Mouse (Mus musculus) lung, postnatal 0 days (tissue): Measurements from ENCODE around the gene Fhdc1. TPM values are rescaled to one million over a fixed set of nuclear protein-coding genes. Genes with fewer than 3 reads are reported as not detected.
A peak's percentile ranks its signal among the peaks of the same experiment; 100 is the strongest.

ENCODE experiments used
- ATAC-seq: fragments of 200-750 bp; cut with Nextera tagmentation; 2 replicates; pipeline ENCODE4 v1.8.0; 2017; ENCODE audit warnings: moderate library complexity
- DNase-seq: peaks from one replicate; pipeline ENCODE4 v3.0.0-alpha.2; 2016; ENCODE audit warnings: low spot score
- H3K27ac ChIP-seq: fragments of 300-500 bp; sonication (generic); 2 replicates; pipeline ENCODE4 v1.5.1; 2014; ENCODE audit warnings: antibody characterized with exemption, mild to moderate bottlenecking, low read length, mixed read lengths
- H3K27me3 ChIP-seq: fragments of 300-500 bp; sonication (generic); replicated peaks from 2 replicates; pipeline ENCODE4 v1.6.1; 2014; ENCODE audit warnings: low read length, mixed read lengths; ENCODE audit not compliant: insufficient read depth
- H3K36me3 ChIP-seq: fragments of 300-500 bp; sonication (generic); 2 replicates; pipeline ENCODE4 v1.6.1; 2014; ENCODE audit warnings: low read length, mixed read lengths; ENCODE audit not compliant: insufficient read depth
- H3K4me1 ChIP-seq: fragments of 300-500 bp; sonication (generic); 2 replicates; pipeline ENCODE4 v1.6.1; 2014; ENCODE audit warnings: antibody characterized with exemption, low read depth, low read length, mixed read lengths; ENCODE audit not compliant: insufficient read depth
- H3K4me2 ChIP-seq: fragments of 300-500 bp; sonication (generic); replicated peaks from 2 replicates; pipeline ENCODE4 v1.6.1; 2014; ENCODE audit warnings: low read depth, mild to moderate bottlenecking, low read length, moderate library complexity, mixed read lengths
- H3K4me3 ChIP-seq: fragments of 300-500 bp; sonication (generic); 2 replicates; pipeline ENCODE4 v1.5.1; 2014; ENCODE audit warnings: low read depth, low read length
- H3K9ac ChIP-seq: fragments of 300-500 bp; sonication (generic); replicated peaks from 2 replicates; pipeline ENCODE4 v1.6.1; 2014; ENCODE audit warnings: low read depth, mild to moderate bottlenecking
- H3K9me3 ChIP-seq: fragments of 300-500 bp; sonication (generic); 2 replicates; pipeline ENCODE4 v1.6.1; 2016; ENCODE audit warnings: low read length, mixed read lengths
- CTCF ChIP-seq: IDR thresholded peaks from 2 replicates; pipeline ENCODE4 v1.5.1; 2016; ENCODE audit warnings: antibody characterized with exemption, mild to moderate bottlenecking
- EP300 ChIP-seq: IDR thresholded peaks from 2 replicates; pipeline ENCODE4 v1.6.1; 2016; ENCODE audit warnings: antibody characterized with exemption, mild to moderate bottlenecking, control low read depth
- WGBS: fragments of 180-500 bp; shearing (Covaris S2); extraction: QIAGEN DNeasy Blood & Tissue Kit; methylation state at CpG from one replicate; pipeline ENCODE4 v1.1.7; 2014; 5-methylcytosine and 5-hydroxymethylcytosine counted together
- polyA plus RNA-seq: library from polyadenylated mRNA; unstranded; fragments of >200 nt; fragmentation: Nextera tagmentation; extraction: Ambion mirVana; gene quantifications from 2 replicates; pipeline ENCODE4 v1.2.1, GENCODE M21; 2015

Gene Fhdc1
- polyA plus RNA-seq, 1 experiment from 2014 or later: 16.7 TPM

DNA sequence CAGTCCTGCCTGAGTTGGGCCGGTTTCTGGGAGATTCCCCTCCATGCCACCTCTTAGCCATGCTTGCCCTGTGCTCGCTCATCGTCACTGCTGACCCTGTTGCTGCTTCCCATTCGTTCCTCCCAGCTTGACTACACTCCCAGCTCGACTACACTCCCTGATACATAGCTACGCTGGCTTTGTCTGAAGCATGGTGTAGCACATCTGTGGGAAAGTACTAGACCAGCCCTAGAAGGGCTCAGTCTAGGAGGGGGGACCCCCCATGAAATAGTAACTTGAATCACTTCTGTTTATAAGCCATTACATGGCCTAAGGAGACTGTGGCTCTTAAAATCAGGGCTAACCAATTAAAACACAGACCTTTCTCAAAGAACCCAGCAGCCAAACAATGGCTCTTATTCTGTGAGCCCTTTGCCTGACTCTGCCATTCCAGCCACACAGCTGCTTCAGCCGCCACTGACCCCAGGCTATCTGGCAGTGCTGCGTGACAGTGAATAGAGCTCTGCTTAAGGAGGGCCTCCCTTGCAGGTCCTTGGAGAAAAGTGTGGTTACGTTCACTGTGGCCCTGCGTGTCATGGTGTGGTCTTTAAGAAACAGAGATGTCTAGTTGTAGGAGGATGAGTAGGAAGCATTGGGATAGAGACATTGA is 47.3 kb downstream of the Fhdc1 start:
- H3K36me3 ChIP-seq: no peaks in the 10 kb centered on the region
- peaks cover 12% of the 10 kb centered on the region; the same call in 1 of the 2 replicates for H3K4me1 ChIP-seq
- 87% methylated on average over 10 of the region's 10 CpGs for WGBS
- H3K4me3 ChIP-seq: no peak overlapping the region
- no peak overlapping the region for H3K4me2 ChIP-seq
- no peaks in the 10 kb centered on the region for H3K27me3 ChIP-seq
- TF ChIP-seq CTCF (no peak), EP300 (no peak)
- ATAC-seq (no peak), DNase-seq (no peak)
- H3K9ac ChIP-seq: no peak overlapping the region
- no peak overlapping the region for H3K27ac ChIP-seq
- no peaks in the 10 kb centered on the region for H3K9me3 ChIP-seq

DNA sequence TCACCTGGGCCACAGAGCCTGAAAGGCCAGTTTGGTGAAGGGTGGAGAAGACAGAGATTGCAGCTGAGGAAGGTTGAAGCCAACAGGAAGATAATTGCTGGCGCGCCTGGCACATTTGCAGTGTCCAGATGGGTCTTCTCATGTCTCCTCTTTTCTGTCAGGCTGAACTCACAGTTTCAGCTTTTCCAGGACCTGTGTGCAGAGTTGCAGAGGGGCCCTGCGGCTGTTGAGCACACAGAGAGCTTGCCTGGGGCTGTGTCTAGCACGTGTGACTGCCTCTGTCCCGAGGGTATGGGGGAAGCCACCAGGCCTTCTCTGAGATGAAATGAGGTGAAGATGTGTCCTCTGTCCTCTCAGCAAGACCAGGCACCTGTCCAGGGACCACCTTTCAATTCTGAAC is 49.0 kb downstream of the Fhdc1 start:
- H3K27me3 ChIP-seq: no peaks in the 10 kb centered on the region
- H3K9me3 ChIP-seq: no peaks in the 10 kb centered on the region
- H3K4me2 ChIP-seq: no peak overlapping the region
- DNase-seq (peak; percentile 46), ATAC-seq (no peak)
- no peak overlapping the region for H3K4me3 ChIP-seq
- H3K27ac ChIP-seq: no peak overlapping the region
- TF ChIP-seq EP300: no peak
- TF ChIP-seq CTCF: no peak
- 43% methylated on average over 5 of the region's 5 CpGs for whole genome bisulfite sequencing
- H3K4me1 ChIP-seq: peaks cover 12% of the 10 kb centered on the region; the same call in 1 of the 2 replicates
- H3K36me3 ChIP-seq: no peaks in the 10 kb centered on the region
- no peak overlapping the region for H3K9ac ChIP-seq

- Histone ChIP-seq H3K4me1 (peaks cover 10% of the 10 kb centered on the region; the same call in 1 of the 2 replicates), H3K4me2 (no peak overlapping the region), H3K27me3 (no peaks in the 10 kb centered on the region), H3K9me3 (no peaks in the 10 kb centered on the region), H3K36me3 (no peaks in the 10 kb centered on the region), H3K9ac (no peak overlapping the region), H3K4me3 (no peak overlapping the region), H3K27ac (no peak overlapping the region)
- DNase-seq: peak; percentile 37
- TF ChIP-seq EP300 (no peak), CTCF (no peak)
- ATAC-seq: no peak
- WGBS: 27% methylated on average over 2 of the region's 2 CpGs
Measured at GRCm38 (mm10) chr3:84430152-84430551, 50.1 kb downstream of the Fhdc1 start.

DNA sequence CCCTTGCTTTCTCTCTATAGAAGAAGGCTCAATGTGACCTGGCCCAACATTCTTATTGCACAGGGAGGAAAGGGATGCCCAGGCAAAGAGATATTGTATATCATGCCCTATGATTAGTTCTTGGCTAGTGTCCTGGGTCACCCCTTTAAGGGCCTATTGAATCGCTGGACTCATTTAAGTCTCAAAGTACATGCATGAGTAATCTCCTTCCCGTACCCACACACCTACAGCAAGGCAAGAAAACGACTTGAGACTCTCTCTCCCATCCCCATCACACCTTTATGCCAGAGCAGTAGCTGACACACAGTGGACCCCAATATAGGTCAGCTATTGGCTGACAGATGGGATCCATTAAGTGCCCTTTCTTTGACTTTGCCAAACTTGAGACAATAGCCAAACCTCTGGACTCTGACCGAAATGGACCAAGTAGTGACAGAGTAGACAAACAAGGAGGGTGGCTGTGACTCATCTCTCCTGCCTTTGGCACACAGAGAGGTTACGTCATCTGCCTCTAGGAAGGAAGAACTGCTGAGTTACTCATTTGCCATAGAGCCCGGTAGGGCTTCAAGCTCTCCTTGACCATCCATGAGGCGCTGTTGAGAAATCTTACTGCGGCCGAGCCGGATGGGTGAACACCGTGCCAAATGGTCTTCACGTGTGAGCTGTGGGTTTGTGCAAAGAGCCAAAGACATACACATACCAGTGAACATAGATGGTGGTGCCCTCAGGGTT is 51.1 kb downstream of the Fhdc1 start:
- Histone ChIP-seq H3K4me2 (no peak overlapping the region), H3K4me3 (no peak overlapping the region), H3K27me3 (no peaks in the 10 kb centered on the region), H3K36me3 (no peaks in the 10 kb centered on the region), H3K27ac (no peak overlapping the region), H3K4me1 (0 out of 2 replicates have a peak, but pooled peaks cover 5% of the 10 kb centered on the region), H3K9me3 (no peaks in the 10 kb centered on the region), H3K9ac (no peak overlapping the region)
- WGBS: 64% methylated on average over 12 of the region's 12 CpGs
- peak; percentile 91 for DNase-seq
- ATAC-seq: peak; percentile 74
- TF ChIP-seq CTCF (no peak), EP300 (peak; percentile 18; the same call in 1 of the 2 replicates)

- Histone ChIP-seq H3K27ac (no peak overlapping the region), H3K36me3 (no peaks in the 10 kb centered on the region), H3K4me1 (no peaks in the 10 kb centered on the region), H3K4me3 (no peak overlapping the region), H3K9me3 (no peaks in the 10 kb centered on the region), H3K27me3 (no peaks in the 10 kb centered on the region), H3K4me2 (no peak overlapping the region), H3K9ac (no peak overlapping the region)
- DNase-seq (no peak), ATAC-seq (peak; percentile 18; the same call in 1 of the 2 replicates)
- 73% methylated on average over 5 of the region's 5 CpGs for WGBS
- no peak for TF ChIP-seq EP300
- no peak for TF ChIP-seq CTCF
Measured at GRCm38 (mm10) chr3:84427779-84428178, 52.5 kb downstream of the Fhdc1 start.

DNA sequence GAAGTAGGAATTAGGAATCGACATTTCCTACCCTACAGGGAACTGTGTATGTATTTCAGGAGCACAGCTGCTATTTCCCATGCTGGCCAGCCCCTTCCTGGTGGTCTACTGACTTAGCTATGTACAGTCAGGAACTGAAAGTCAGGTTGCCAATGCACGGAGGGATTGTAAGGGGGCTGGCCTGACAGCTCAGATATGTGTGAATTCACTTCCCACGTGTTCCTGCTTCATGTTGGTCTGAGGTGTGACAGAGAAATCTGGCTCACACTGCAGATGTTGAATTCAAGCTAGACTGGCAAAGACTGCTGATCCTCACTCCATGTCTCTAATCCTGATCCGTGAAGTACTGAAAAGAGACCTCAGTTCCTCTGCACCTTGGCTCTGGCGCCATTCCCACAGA is 57.9 kb downstream of the Fhdc1 start:
- Histone ChIP-seq H3K27me3 (no peaks in the 10 kb centered on the region), H3K9me3 (no peaks in the 10 kb centered on the region), H3K27ac (no peak overlapping the region), H3K4me1 (no peaks in the 10 kb centered on the region), H3K36me3 (no peaks in the 10 kb centered on the region), H3K9ac (no peak overlapping the region), H3K4me2 (no peak overlapping the region), H3K4me3 (no peak overlapping the region)
- TF ChIP-seq EP300 (no peak), CTCF (no peak)
- no peak for ATAC-seq
- 61% methylated on average over 5 of the region's 5 CpGs for WGBS
- DNase-seq: no peak
